Mouse (Mus musculus): ENCODE results near the gene Cdt1.

Cdt1 gene

DNA sequence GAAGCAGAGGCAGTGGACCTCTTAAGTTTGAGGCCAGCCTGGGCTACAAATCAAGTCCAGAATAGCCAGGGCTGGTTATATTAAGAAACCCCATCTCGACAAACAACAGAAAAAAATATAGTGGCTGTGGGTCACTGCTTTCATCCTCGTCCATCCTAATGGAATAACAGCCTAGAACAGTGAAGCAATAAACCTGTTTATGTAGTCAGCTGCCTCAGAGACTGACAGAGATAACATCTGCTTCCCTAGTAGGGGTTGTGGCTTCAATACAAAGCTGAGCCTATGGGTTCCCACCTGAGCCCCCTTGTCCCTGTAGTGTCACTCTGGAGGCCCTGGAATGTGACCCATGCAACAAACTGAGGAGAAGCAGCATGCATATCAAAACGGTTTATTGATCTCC, 6.4 kb downstream of the Cdt1 start:
- no peak for DNase-seq (ENCODE audit: low read depth)

DNA sequence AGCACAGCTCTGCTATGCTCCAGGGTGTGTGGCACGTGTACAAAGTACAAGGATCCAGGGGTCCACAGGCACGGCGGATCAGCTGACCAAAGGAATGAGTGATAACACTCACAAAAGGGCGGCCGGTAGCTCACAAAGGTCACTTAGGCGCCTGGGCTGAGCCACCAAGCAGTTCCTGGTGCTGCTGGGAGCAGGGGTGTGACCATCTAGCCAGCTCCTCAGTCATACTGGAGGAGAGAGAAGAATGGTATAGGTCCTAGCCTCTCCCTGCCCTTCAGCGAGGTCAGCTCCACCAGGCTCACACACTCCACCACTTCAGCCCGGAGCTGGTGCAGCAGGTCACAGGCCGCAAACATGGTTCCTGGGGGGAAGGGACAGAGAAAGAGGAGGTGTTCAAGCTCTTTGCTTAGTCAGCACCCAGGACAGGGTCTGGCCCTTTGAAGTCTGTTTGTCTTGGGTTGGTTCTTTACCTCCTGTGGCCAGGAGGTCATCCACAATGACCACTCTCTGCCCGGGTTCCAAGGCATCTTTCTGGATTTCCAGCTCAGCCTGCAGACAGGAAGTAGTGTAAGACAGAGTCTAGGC, 6.9 kb downstream of the Cdt1 start:
- DNase-seq (ENCODE audit: low read depth), result no peak

DNA sequence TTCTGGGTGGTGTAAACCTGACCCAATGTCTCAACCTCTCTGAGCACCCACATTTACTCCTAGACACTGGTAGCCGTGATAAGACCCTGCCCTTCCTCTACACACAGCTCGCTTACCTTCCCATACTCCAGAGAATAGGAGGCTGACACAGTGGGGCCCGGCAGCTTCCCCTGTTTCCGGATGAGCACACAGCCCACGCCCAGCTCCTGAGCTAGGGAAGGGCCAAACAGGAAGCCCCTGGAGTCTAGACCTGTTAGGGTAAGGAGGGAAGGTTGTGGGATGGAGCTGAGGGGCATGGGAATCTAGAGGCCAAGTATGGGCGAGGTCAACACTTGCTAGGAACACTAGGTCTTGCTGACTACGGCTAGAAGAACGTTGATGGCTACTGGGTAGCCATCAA, 7.5 kb downstream of the Cdt1 start:
- no peak for DNase-seq (ENCODE audit: low read depth)

DNA sequence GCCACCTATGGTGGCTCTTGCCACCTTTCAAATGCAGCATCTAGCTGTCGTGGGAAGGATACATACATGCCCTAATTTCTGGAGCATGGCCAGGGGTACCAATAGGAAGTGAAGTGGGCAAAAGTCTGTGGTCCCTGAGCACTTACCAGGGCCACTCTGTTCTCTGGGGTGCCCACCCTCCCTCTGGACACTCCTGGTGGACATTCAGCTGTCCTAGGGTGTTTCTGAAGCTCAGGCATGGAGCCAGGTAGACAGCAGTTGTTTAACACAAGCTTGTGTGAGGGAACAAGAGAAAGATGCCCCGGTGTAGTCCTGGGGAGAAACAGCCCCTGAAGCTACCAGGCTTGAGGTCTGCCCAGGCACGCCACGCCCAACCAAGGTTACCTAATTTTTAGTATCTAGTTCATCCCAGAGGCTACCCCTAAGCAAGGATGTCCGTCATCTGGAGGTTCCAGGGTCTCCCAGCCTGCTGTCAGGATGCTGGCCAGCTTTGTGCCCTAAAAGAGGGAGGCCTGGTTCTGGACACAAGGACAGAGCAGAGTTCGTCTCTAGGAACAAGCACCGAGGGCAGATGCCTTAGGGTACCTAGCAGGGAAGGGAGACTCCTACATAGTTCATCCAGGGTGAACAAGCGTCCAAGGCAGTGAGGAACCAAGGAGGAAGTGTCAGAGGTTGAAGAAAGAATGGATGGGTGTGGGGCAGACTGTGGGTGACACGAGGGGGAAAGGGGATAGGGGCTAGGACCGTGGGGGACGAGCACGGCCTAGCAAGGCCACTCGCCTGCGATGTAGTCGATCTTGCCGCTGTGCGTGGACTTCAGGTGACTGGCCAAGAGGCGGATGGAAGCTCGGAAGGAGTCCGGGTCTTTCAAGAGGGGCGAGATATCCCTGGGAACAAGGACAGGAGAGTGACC, 8.2 kb downstream of the Cdt1 start:
- DNase-seq (ENCODE audit: low read depth), result peak; percentile 33

DNA sequence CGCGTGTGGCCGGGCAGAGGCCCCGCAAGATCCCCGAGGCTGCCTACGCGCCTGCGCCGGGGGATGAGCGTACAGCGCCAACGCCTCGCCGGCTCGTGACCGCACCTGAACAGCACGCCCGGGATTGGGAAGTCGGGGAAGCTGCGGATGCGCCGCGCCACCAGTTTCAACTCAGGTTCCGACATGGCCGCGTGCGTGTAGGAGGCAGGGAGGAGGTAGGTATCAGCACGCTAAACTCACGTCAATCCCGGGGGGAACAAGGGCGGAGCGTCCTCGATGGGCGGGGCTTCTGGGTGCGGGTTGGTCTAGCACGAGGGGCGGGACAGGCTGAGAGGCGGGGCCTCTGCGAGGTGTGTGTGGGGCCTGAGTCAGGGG, 8.8 kb downstream of the Cdt1 start, which contains the start of gene Aprt:
TSS of gene Aprt (minus strand) at position 262 of the 375 bp plus-strand sequence.
- peak; percentile 99 for DNase-seq (ENCODE audit: low read depth)

DNA sequence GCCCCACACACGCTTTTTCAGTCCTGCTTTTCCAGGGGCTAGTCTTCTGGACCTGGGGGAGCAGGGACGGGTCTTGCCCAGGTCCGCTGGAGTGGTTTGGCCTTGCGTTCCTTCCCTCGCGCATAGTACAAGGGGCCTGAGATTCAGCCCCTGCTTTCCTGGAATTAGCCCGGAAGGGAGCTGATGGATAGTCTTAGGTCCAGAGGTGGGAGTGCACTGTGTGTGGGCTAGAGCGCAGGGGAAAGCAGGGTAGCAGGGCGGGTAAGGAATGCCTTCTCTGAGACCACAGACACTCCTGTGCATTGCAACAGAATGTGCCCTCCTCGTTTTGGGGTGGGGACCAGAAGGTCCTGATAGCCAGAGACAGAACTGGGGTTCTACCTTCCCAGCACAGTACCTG, 9.3 kb downstream of the Cdt1 start:
- no peak for DNase-seq (ENCODE audit: low read depth)

DNA sequence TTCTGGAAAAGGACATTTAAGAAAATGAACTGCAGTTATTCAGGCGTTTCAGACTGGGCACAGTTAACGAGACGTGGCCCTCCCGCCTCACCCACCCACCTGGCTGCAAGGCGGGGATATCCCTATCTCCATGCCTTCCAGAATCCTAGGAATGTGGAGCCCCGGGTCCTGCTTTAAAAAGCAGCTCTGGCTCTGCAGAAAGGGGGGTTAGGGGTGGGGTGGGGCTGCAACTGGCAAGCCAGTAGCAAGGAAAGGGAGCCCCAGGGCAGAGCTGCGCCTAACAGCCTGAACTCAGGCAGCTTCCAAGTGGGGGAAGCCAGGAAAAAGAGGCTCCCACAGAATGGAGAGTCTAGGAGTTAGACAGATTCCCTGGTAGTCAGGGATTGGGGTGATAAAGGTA, 11.4 kb downstream of the Cdt1 start:
- no peak for DNase-seq (ENCODE audit: low read depth)

DNA sequence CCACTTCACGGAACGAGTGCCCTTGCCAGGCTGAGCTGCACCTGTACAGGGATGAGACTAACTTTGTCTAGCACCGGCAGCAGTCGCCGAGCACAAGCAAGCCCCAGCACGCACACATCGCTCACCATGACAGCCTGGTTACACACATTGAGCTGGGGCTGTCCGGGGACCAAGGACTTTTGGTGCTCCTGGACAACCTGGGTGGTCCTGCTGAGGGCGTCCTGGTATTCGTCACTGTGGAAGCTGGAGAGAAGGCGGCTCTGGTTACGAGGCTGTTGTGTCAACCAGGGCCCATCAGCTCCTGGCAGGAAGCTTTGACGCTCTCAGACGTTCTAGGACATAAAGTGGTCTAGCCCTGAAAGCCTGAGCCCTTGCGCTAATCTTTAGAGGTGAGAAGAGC, 13.1 kb downstream of the Cdt1 start:
- DNase-seq (ENCODE audit: low read depth), result no peak

DNA sequence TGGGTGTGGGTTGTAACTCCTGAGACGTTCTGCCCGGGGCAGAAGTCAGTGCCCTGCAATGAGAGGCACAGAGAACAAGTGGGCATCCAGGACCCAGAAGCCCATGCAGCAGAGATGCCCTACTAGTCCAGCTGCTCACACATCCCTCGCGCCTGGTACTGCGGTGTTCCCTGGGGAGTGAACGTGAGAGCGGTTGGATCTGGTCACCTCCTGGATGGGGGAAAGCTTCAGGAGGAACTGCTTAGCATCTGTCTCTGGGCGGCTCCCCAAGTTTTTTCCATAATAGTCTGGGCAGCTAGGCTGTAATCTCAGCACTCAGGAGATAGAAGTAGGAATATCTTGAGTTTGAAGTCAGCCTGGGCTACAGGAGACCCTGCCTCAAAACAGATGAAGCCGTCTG, 17.2 kb downstream of the Cdt1 start:
- DNase-seq (ENCODE audit: low read depth), result peak; percentile 69

DNA sequence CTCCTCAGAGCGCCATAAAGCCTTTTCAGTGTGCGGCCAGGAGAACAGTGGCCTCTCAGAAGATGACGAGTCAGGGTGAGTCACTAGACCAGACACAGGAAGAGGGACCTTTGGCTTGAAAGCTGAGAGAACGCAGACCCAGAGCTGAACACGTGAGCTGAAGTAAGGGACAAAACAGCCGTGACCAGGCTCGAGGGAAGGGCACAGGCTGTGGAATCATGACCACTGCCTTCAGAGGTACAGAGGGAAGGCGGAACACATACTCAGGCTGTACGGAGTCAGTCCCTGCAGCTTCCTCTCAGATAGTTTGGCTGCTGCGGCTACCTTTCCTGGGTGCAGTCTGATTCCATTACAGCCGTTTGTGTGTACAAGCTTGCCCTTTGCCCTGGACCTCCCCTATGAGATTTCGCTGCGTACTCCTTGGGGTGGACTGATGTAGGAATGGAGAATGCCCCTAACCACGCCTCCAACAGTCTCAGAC, 17.6 kb downstream of the Cdt1 start:
- DNase-seq (ENCODE audit: low read depth), result peak; percentile 79

DNA sequence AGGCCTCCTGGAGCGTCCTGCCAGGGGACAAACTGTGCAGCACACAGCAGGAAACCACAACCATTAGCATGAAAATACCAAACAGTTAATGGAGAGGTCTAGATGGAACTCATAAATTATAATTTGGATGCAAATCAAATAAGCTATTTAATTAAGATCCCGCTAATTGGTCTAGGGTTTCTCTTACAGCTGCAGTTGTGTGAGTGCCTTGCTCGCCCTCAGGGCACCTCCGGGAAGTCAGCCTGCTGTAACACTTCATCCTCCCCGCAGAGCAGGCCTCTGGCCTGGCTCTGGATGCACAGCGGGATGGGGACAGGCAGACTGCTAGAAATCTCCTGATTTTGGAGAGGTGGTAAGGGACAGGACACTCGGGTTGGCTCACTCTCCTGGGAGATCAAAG, 18.4 kb downstream of the Cdt1 start:
- DNase-seq (ENCODE audit: low read depth), result peak; percentile 27

DNA sequence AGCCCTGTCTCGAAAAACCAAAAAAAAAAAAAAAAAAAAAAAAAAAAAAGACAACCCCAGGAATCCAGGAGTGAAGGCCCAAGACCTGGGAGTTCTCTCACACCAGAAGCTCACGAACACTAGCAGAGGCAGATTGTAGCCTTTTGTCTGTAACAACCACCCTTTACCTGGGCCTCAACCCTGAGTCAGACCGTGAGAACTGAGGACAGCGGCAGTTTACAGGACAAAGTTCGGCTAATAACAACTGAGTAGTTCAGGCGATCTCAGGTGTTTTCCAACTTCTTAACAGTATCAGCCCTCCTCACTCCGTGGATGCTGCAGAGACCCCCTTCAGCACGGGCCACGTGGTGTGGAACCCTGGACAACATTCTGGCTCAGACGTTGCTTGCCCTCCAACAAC, 18.9 kb downstream of the Cdt1 start:
- DNase-seq (ENCODE audit: low read depth), result no peak

DNA sequence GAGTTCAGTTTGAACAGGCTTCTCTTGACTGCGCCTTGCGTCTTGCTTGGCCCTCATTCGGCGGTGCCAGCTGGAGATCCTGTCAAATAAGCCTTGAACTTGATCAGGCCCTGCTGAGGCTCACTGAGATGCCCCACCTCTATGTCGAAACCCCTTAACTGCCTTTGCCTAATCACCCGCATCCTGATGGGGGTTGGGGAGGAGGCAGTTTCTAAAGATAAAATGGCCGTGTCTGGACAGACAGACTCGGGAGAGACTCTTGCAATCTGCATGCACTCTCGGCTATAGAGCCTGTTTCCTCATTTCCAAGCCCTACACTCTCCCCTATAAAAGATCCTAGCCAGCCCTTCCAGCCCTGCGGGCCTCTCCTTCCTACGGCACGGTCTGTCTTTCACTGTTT, 25.4 kb downstream of the Cdt1 start:
- peak; percentile 13 for DNase-seq (ENCODE audit: low read depth)

DNA sequence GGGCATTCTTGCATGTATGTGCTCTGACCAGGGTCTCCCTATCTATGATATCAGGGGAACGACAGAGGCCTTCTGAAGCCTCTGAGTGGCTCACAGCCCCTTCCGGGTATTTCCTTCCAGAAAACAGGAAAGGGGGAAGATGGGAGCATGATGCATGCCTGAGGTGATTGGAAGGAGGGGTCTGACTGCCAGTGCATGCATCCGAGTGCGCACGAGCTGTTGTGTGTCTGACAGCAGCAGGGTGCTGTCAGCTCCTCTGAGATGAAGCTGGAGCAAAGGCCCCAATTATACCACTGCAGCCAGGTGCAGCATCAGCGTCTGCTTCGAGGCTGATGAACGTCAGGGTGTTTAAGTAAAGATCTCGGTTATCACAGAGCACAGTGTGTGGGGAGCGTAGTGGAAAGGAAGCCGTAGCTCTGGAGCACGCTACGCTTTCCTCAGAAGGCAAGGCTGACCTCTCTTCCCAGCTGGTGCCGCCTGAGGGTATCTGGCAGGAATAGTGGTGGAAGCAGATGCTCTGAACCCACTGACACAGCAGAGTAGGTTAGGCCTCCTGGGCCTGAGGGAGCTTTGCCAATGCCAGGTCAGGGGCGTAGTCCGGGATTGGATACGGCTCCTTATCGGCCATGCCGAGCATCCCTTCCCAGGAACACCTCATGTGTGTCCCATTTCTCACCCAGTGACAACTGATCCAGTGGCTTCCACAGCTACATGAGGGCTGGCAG, 26.1 kb downstream of the Cdt1 start:
- no peak for DNase-seq (ENCODE audit: low read depth)

DNA sequence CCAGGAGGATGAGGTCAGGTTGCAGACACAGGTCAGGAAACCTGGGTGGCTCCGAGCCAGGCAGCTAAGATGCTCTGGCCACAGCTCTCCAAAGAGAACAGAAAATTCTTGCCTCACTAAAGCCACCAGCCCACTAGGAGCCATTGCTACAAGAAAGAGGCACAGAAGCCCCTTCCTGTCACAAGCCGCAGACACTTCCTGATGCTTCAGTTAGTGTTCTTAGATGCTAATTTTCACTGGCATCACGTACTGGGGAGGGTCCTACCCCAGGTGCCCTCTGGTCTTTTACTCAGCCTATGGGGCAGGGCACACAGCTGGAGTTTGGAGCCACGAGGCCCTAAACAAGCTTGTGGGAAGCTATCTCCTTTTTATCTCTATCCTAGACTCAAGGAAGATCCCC, 28.2 kb downstream of the Cdt1 start:
- DNase-seq (ENCODE audit: low read depth), result no peak

DNA sequence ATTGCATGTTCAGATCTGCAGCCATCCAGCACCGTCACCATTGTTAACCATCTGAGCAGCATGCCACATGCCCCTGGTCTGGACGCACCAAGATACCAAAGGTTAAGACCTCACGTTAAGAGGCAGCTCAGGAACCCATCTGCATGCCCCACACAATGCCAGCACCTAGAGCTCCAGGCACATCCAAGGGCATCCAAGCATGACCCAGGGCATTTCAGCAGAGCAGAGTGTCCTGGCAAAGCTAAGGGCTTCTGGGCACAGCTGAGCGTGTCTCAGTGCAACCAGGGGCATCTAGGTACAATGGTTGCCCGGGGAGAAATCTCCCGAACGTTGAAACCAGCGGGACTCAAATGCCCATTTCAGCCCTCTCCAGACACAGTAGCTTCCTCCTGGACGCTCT, 32.9 kb downstream of the Cdt1 start:
- DNase-seq (ENCODE audit: low read depth), result no peak

DNA sequence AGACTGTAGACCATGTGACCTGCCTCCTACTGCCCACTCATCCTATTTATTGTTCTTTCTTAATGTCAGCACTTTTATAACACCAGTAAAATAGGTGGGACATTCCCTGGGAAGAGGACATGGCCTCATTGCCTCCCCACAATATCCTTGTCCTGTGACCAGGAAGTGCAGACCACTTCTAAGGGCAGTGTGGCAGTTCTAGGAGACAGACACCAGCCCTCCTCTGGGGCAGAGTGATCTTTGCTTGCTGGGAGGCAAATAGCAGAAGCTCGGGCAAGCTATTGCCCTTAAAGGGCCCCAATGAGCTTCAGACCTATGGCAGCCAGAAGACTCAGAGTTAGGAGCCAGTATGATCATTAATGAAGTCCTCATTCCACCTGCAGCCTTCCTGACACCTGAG, 36.8 kb downstream of the Cdt1 start:
- DNase-seq (ENCODE audit: low read depth), result no peak

DNA sequence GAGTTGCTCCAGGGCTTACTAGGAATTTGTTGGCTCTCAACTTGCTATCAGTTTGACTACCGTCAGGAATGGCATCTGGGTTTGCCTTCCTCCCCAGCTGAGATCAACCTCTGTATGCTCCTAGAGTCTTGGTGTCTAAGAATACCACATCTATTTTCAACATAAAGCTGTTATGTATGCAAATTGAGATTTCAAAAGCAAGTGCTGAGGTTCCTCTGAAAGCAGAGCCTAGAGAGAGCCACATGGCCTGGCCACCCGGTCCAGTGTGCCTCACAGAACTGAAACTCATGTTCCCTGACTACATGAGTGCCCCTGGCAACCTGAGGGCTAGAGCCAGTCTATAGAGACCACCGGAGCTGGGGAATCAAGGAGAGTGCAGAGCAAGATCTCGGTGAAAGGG, 37.6 kb downstream of the Cdt1 start:
- DNase-seq (ENCODE audit: low read depth), result no peak

DNA sequence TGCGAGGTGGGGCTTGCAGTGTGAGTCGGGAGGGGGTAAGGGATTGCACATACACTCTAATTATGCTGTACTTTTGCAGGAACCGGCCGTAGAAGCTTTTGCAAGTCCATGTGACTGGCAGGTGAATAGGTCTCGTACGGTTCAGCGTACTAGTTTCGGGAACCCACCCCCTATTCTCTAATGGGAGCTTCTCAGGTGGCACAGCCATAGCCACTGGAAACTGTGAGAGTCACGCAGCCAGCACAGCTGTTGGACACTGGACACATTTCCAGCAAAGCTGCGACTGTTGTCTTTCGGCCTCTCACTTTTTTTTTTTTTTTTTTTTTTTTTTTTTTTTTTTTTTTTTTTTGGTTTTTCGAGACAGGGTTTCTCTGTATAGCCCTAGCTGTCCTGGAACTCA, 39.0 kb downstream of the Cdt1 start:
- no peak for DNase-seq (ENCODE audit: low read depth)

DNA sequence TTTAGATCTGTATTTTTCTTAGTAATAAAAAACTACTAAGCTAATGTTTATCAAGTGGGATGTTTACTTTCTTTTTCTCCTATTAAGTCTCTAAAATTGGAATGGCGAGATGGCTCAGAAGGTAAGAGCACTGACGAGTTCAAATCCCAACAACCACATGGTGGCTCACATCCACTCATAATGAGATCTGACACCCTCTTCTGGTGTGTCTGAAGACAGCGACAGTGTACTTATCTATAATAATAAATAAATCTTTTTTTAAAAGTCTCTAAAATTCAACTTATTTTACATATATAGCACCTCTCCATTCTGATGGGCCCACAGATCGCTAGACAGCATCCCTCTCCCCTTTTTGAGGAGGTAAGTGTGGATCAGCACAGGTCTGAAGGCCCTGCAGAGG, 42.4 kb downstream of the Cdt1 start:
- no peak for DNase-seq (ENCODE audit: low read depth)

DNA sequence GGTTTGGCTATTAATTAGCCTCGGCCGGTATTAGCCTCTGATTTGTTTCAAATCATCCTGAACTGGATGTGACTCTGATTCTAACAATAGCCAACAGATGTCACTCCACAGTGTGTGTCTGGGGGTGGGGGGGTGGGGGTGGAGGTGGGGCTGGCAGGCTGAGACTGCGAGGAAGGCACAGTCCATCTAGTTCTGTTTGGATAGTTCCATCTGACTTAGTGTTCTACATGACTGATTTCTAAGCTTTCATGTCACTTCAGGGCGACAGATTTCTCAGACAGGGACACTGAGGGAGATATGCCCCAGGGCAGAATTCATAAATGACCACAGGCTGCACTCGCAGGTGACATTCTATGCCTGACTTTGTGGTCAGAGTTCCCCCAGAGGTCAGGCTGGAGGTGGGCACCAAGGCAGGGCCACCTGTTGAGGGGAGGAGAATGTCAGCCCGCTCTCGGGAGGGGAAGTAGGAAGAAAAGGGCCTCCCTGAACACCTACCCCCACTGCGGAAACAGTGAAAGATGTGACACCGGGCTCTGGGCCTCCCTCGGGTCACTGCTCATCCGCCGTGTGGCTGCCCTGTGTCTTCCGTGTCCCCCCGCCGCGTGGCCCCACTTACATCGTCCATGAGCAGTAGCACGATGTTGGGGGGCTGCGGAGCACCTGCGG, 42.9 kb downstream of the Cdt1 start:
- DNase-seq (ENCODE audit: low read depth), result no peak

Data from NIH3T3 (cell line).